Mouse (Mus musculus): Measurements from ENCODE around the gene Rgs14. TPM values are rescaled to one million over a fixed set of nuclear protein-coding genes. Genes with fewer than 3 reads are reported as not detected.

Gene Rgs14
- polyA plus RNA-seq, 1 experiment from 2014 or later = 0.72 TPM

GRCm38 (mm10) chr13:55371007-55371681, 1.6 kb downstream of the Rgs14 start:
- Histone ChIP-seq H3K27me3 (ENCODE audit: control insufficient read depth, insufficient read depth, low read length) (no peaks in the 10 kb centered on the region), H3K4me2 (replicated peaks) (no peak overlapping the region), H3K36me3 (replicated peaks; ENCODE audit: control insufficient read depth, insufficient read depth) (no peaks in the 10 kb centered on the region), H3K27ac (no peak overlapping the region), H3K9ac (no peak overlapping the region), H3K4me1 (replicated peaks; ENCODE audit: control insufficient read depth, insufficient read depth, low read length) (no peaks in the 10 kb centered on the region), H3K9me3 (ENCODE audit: control insufficient read depth, low read length) (no peaks in the 10 kb centered on the region), H3K4me3 (replicated peaks; ENCODE audit: low read length) (no peak overlapping the region)
- 71% methylated on average over 8 of the region's 8 CpGs for WGBS
- DNase-seq (ENCODE audit: low spot score) (no peak), ATAC-seq (ENCODE audit: low FRiP score) (no peak)

DNA sequence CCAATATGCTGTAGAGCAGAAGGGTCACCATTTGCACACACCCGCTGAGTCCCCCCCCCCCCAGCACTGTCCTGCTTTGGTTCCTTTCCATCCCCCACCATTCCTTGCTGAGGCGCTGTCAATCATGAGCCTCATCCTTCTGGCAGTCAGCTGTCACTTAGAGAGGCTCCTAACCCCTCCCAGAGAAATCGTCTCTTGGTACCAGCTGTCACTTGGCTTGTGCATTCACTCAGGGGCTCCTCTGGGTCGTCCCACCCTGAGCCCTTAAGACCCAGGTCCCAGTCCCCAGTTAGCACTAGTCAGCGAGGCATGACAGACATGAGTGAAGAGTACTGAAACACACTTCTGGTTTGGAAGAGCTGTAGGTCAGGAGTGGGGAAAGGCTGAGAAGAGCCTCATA, 2.2 kb downstream of the Rgs14 start:
- ATAC-seq (ENCODE audit: low FRiP score) (no peak), DNase-seq (ENCODE audit: low spot score) (no peak)
- Histone ChIP-seq H3K27me3 (ENCODE audit: control insufficient read depth, insufficient read depth, low read length) (no peaks in the 10 kb centered on the region), H3K4me1 (replicated peaks; ENCODE audit: control insufficient read depth, insufficient read depth, low read length) (no peaks in the 10 kb centered on the region), H3K4me3 (replicated peaks; ENCODE audit: low read length) (no peak overlapping the region), H3K9me3 (ENCODE audit: control insufficient read depth, low read length) (no peaks in the 10 kb centered on the region), H3K4me2 (replicated peaks) (no peak overlapping the region), H3K27ac (no peak overlapping the region), H3K36me3 (replicated peaks; ENCODE audit: control insufficient read depth, insufficient read depth) (no peaks in the 10 kb centered on the region), H3K9ac (no peak overlapping the region)
- 47% methylated on average over 5 of the region's 5 CpGs for WGBS

DNA sequence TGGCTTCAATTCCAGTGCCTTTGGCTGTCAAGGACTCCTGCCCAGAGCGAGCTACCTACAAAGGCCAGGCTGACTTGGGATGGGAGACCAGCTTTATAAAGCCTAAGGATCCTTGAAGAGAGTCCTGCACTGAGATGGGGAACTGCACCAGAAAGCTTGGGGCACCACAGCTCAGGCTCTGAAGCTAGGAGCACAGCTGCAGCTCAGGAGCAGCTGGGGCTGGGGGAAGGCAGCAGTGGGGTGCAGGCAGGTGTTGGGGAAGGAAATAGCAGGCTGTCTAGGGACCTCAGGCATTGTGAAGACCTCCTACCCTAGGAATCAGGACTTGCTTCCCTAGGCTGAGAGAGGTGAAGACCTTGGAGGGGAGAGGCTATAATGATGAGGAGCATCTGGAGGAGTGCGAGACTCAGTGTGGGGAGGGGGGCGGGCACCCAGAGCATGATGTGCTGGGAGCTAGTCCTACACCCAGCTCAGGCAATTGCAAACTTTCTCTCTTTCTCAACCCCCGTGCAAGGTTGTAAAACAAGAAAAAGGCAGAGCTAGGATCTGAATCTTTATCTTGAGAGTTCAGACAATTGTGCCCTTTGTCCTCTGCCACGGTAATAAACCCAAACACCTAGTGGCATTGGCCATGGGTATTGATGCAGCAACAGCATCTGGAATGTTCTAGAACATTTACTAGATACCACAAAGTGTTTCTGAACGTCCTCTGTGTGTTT, 4.8 kb downstream of the Rgs14 start:
- Histone ChIP-seq H3K27ac (no peak overlapping the region), H3K4me1 (replicated peaks; ENCODE audit: control insufficient read depth, insufficient read depth, low read length) (no peaks in the 10 kb centered on the region), H3K36me3 (replicated peaks; ENCODE audit: control insufficient read depth, insufficient read depth) (no peaks in the 10 kb centered on the region), H3K27me3 (ENCODE audit: control insufficient read depth, insufficient read depth, low read length) (peaks cover 22% of the 10 kb centered on the region), H3K9me3 (ENCODE audit: control insufficient read depth, low read length) (no peaks in the 10 kb centered on the region), H3K4me2 (replicated peaks) (no peak overlapping the region), H3K9ac (no peak overlapping the region), H3K4me3 (replicated peaks; ENCODE audit: low read length) (no peak overlapping the region)
- DNase-seq (ENCODE audit: low spot score) (no peak), ATAC-seq (ENCODE audit: low FRiP score) (no peak)
- 62% methylated on average over 6 of the region's 6 CpGs for WGBS

DNA sequence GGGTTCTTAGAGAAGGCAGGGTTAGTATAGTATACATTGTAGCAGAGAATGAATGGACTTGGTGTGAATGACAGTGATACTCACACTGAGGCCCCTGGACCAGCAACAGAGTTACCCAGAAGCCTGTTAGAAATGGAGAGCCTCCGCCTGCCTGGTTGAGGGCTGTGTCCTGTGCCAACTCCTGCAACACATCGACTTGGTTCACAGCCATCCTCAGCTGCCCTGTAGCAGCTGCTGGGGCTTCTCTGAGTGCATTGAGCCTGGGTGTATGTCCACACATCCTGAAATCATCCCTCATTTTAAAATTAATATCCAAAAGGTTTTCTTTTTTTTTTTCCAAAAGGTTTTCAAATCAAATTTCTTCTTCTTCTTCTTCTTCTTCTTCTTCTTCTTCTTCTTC, 6.3 kb downstream of the Rgs14 start:
- no peak for DNase-seq (ENCODE audit: low spot score)
- 72% methylated on average over 2 of the region's 2 CpGs for WGBS
- Histone ChIP-seq H3K4me3 (replicated peaks; ENCODE audit: low read length) (no peak overlapping the region), H3K4me1 (replicated peaks; ENCODE audit: control insufficient read depth, insufficient read depth, low read length) (no peaks in the 10 kb centered on the region), H3K36me3 (replicated peaks; ENCODE audit: control insufficient read depth, insufficient read depth) (no peaks in the 10 kb centered on the region), H3K27me3 (ENCODE audit: control insufficient read depth, insufficient read depth, low read length) (peaks cover 38% of the 10 kb centered on the region), H3K9ac (no peak overlapping the region), H3K9me3 (ENCODE audit: control insufficient read depth, low read length) (no peaks in the 10 kb centered on the region), H3K4me2 (replicated peaks) (no peak overlapping the region), H3K27ac (no peak overlapping the region)
- ATAC-seq (ENCODE audit: low FRiP score) = no peak

DNA sequence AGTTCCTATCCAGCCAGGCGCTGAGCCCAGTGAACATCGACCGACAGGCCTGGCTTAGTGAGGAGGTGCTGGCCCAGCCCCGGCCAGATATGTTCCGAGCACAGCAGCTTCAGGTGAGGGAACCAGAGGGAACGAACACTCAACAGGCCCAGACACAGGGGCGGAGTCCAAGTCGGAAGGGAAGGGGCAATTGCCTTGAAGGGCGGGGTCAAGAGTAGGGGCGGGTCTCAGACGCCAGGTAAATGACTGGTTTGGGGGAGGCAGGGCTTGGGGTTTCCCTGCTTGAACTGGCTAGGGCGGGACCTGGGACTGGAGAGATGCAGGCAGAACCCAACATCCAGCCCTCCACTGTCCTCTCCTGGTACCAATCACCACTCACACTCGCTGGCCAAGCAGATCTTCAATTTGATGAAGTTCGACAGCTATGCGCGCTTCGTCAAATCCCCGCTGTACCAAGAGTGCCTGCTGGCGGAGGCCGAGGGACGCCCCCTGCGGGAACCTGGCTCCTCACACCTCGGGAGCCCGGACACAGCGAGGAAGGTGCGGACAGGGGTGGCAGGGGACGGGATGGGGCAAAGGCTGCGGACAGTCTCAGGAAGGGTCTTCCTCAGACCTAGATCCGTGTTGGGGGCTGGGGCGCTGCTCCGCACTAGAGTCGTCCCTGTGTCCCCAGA, 9.5 kb downstream of the Rgs14 start:
- peaks cover 51% of the 10 kb centered on the region for H3K27me3 ChIP-seq (ENCODE audit: control insufficient read depth, insufficient read depth, low read length)
- no peaks in the 10 kb centered on the region for H3K9me3 ChIP-seq (ENCODE audit: control insufficient read depth, low read length)
- H3K9ac ChIP-seq = no peak overlapping the region
- H3K4me2 ChIP-seq (replicated peaks) = no peak overlapping the region
- DNase-seq (ENCODE audit: low spot score) = no peak
- no peak overlapping the region for H3K27ac ChIP-seq
- no peak for ATAC-seq (ENCODE audit: low FRiP score)
- no peaks in the 10 kb centered on the region for H3K36me3 ChIP-seq (replicated peaks; ENCODE audit: control insufficient read depth, insufficient read depth)
- WGBS = 7% methylated on average over 32 of the region's 32 CpGs
- no peaks in the 10 kb centered on the region for H3K4me1 ChIP-seq (replicated peaks; ENCODE audit: control insufficient read depth, insufficient read depth, low read length)
- H3K4me3 ChIP-seq (replicated peaks; ENCODE audit: low read length) = no peak overlapping the region

DNA sequence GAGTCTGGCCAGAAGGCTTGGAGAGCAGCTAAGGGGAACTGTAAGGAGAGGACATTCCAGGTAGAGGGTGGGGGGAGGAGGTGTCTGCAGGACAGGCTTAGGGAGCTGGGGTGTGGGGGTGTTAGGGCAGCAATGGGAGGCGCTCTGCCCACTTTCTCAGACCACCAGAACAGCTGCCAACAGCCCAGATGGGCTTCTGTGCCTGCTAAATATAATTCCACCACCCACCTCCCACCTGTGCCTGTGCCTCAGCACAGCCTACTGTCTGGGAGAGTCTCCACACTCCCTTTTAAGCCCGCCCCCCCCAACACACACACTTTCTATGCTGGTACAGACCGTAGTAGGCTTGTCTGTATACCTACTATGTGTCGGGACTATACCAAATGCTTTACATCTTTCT, 12.3 kb downstream of the Rgs14 start:
- H3K9ac ChIP-seq = no peak overlapping the region
- no peaks in the 10 kb centered on the region for H3K9me3 ChIP-seq (ENCODE audit: control insufficient read depth, low read length)
- ATAC-seq (ENCODE audit: low FRiP score) (no peak), DNase-seq (ENCODE audit: low spot score) (no peak)
- WGBS = 81% methylated on average over 4 of the region's 4 CpGs
- no peak overlapping the region for H3K4me2 ChIP-seq (replicated peaks)
- H3K27ac ChIP-seq = no peak overlapping the region
- no peak overlapping the region for H3K4me3 ChIP-seq (replicated peaks; ENCODE audit: low read length)
- peaks cover 51% of the 10 kb centered on the region for H3K27me3 ChIP-seq (ENCODE audit: control insufficient read depth, insufficient read depth, low read length)
- no peaks in the 10 kb centered on the region for H3K36me3 ChIP-seq (replicated peaks; ENCODE audit: control insufficient read depth, insufficient read depth)
- H3K4me1 ChIP-seq (replicated peaks; ENCODE audit: control insufficient read depth, insufficient read depth, low read length) = no peaks in the 10 kb centered on the region

DNA sequence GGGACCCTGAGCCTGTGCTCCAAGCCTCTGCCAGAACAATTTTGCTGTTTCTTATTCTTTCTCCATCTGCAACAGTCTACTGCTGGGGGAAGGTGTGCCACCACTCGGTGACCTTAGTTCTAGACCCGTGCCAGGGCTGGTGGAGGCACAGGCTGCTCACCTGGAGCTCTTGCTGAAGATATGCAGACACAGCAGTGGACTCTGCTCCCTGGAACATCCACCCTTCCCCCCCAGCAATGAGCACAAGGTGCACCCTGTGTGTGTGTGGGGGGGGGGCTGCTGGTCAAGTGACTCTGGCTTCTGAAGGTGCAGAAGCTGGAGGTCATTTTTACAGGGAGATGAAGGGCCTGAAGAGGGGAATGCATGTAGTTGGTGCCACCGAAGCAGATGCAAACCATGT, 21.1 kb downstream of the Rgs14 start:
- DNase-seq (ENCODE audit: low spot score) (no peak), ATAC-seq (ENCODE audit: low FRiP score) (no peak)
- Histone ChIP-seq H3K9me3 (ENCODE audit: control insufficient read depth, low read length) (no peaks in the 10 kb centered on the region), H3K4me3 (replicated peaks; ENCODE audit: low read length) (no peak overlapping the region), H3K27me3 (ENCODE audit: control insufficient read depth, insufficient read depth, low read length) (no peaks in the 10 kb centered on the region), H3K9ac (no peak overlapping the region), H3K36me3 (replicated peaks; ENCODE audit: control insufficient read depth, insufficient read depth) (no peaks in the 10 kb centered on the region), H3K27ac (no peak overlapping the region), H3K4me1 (replicated peaks; ENCODE audit: control insufficient read depth, insufficient read depth, low read length) (no peaks in the 10 kb centered on the region), H3K4me2 (replicated peaks) (no peak overlapping the region)
- WGBS = 82% methylated on average over 3 of the region's 3 CpGs

DNA sequence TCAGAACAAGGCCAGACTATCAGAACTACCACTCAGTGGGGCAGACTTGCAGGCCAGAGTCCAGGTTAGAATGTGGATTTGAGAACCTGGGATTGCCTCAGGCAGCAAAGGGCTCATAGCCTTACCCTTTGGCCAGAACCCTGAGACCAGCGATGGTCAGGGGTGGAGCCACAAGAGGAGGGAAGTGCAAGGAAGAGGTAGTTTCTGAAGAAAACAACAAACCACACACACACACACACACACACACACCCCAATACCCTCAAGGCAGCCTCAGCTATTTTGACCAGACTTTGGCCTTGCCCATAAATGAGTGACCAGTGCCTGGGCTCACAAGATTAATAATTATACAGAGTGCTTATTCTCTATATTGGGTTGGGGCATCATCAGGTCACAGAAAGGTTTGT, 22.1 kb downstream of the Rgs14 start:
- Histone ChIP-seq H3K4me2 (replicated peaks) (no peak overlapping the region), H3K4me1 (replicated peaks; ENCODE audit: control insufficient read depth, insufficient read depth, low read length) (no peaks in the 10 kb centered on the region), H3K27me3 (ENCODE audit: control insufficient read depth, insufficient read depth, low read length) (no peaks in the 10 kb centered on the region; the same call in 1 of the 2 replicates), H3K36me3 (replicated peaks; ENCODE audit: control insufficient read depth, insufficient read depth) (no peaks in the 10 kb centered on the region), H3K9ac (no peak overlapping the region), H3K27ac (no peak overlapping the region), H3K9me3 (ENCODE audit: control insufficient read depth, low read length) (no peaks in the 10 kb centered on the region), H3K4me3 (replicated peaks; ENCODE audit: low read length) (no peak overlapping the region)
- no peak for DNase-seq (ENCODE audit: low spot score)
- 92% methylated on average over 1 of the region's 1 CpGs for WGBS
- ATAC-seq (ENCODE audit: low FRiP score) = no peak

DNA sequence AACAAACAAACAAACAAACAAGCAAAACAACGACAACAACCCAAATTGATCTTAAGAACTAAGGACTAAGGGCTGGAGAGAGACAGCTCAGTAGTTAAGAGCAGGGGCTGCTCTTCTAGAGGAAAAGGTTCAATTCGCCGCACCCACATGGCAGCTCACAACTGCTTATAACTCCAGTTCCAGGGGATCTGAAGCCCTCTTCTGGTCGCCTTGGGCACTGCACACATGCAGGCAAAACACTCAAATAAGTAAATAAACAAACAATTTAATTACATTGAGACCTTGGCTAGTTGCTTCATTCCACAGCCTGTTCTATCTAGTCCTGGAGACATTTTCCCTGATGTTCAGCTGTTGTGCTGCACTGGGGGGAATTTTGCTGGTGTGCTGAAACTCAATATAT, 23.4 kb downstream of the Rgs14 start:
- Histone ChIP-seq H3K4me1 (replicated peaks; ENCODE audit: control insufficient read depth, insufficient read depth, low read length) (no peaks in the 10 kb centered on the region), H3K27me3 (ENCODE audit: control insufficient read depth, insufficient read depth, low read length) (no peaks in the 10 kb centered on the region; the same call in 1 of the 2 replicates)
- 81% methylated on average over 4 of the region's 4 CpGs for WGBS

More for the DNA sequence above, 23.4 kb downstream of the Rgs14 start:
- H3K9me3 ChIP-seq (ENCODE audit: control insufficient read depth, low read length) = no peaks in the 10 kb centered on the region
- DNase-seq (ENCODE audit: low spot score) (no peak), ATAC-seq (ENCODE audit: low FRiP score) (no peak)
- H3K4me2 ChIP-seq (replicated peaks) = no peak overlapping the region
- H3K36me3 ChIP-seq (replicated peaks; ENCODE audit: control insufficient read depth, insufficient read depth) = no peaks in the 10 kb centered on the region
- H3K9ac ChIP-seq = no peak overlapping the region
- H3K4me3 ChIP-seq (replicated peaks; ENCODE audit: low read length) = no peak overlapping the region
- no peak overlapping the region for H3K27ac ChIP-seq
